Mouse (Mus musculus) lung, postnatal 14 days (tissue): ENCODE measurements around the gene Fam169b.
A peak's percentile ranks its signal among the peaks of the same experiment; 100 is the strongest.
"Not testable (repeated sequence)": the region's sequence is repeated elsewhere in the genome, so short reads cannot be mapped to it uniquely, and the experiment has no call there.

Source experiments
- DNase-seq: peaks from one replicate; pipeline ENCODE4 v3.0.0; 2021

Gene Fam169b

DNA sequence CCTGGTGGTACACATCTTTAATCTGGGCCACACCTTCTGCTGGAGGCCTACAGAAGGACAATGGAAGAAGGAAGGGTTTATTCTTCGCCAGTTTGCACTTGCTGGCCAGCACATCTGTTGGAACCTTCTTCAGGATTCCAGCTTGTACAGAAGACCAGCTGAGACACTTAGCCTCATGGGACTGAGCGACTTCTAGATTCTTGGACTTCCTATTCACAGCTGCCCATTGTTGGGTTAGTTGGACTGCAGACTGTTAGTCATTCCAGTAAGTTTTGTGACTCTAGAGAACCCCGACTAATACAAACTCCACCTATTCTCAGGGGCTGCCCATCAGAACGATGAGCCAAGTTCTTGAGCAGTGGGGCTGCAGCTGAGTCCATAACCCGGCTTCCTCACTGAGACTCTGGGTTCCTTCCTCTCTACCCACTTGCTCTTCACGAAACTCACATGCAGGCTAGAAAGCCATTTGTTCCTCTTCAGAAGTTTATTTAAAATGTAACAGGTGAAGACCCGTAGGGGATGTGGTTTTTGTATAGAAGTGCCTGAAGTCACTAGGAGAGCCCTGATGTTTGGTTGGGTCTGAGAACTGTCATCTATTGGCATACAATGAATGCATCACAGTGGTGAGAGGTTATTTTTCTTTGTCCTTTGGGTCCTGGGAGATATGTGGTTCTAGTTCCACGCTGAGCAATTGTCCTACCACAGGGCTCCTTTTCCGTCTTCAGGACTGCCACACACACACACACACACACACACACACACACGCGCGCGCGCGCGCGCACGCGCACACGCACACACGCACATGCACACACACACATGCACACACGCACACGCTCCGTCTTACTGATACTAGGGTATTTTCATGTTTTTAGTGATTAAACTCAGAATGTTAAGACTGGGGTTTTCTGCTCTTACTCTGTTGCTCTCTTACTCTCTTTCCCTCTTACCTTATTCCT lies 13.2 kb downstream of the Fam169b start:
- no peak for DNase-seq

DNA sequence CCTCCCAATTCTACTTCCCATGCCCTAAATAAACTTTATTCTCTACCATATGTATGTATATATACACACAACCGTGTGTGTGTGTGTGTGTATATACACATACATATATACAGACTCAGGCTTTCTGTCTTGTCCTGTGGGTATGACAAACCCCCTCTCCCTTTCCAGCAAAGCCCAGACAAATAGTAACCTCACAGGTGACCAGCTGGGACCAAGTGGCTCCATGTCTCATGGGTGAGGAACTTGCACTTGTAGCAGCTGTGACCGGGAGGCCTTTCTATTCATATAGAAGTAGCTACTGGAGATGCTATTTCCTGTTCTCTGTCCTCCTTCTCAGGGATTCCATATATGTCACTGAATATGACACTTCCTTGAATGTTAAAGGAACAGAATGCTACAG lies 13.9 kb downstream of the Fam169b start:
- no peak for DNase-seq

DNA sequence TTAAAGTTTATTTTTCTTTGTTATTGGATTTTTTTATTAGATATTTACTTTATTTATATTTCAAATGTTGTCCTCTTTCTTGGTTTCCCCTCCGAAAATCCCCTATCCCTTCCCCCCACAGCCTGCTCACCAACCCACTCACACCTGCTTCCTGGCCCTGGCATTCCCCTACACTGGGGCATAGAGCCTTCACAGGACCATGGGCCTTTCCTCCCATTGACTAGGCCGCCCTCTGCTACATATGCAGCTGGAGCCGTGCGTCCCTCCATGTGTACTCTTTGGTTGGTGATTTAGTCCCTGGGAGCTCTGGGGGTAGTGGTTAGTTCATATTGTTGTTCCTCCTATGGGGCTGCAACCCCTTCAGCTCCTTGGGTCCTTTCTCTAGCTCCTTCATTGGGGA lies 14.4 kb downstream of the Fam169b start:
- DNase-seq: not testable (repeated sequence)

DNA sequence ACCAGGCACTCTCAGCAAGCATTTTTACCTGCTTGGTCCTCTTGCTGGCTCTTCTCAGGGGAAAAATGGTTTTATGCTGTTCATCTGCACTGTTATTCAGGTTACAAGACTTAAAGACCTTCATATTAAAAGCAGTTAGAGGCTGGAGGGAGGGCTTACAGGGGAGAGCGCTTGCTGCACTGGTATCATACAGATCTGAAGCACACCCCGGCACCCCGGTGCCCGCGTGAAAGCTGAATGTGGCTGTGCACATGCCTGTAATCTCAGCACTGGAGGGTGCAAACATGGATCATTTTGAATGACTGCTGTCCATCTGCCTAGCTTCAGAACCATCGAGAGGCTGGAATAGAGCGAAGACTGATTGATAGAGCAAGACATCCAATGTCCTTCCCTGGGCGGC lies 15.4 kb downstream of the Fam169b start:
- no peak for DNase-seq

DNA sequence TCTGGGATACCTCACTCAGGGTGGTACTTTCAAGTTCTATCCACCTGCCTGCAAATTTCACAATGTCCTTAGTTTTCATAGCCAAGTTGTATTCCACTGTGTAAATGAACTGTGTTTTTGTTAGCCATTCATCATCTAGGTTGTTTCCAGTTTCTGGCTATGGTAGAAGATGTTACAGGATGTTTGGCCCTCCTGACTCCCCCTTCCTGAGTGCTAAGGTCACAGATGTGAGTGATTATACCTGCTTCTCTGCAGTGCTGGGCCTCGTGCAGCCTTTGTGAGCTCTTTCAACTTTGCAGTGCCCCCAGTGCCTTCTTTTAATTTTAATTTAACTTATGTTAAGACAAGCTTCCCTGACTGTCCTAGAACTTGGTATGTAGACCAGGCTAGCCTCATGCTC lies 18.0 kb downstream of the Fam169b start:
- DNase-seq: no peak

DNA sequence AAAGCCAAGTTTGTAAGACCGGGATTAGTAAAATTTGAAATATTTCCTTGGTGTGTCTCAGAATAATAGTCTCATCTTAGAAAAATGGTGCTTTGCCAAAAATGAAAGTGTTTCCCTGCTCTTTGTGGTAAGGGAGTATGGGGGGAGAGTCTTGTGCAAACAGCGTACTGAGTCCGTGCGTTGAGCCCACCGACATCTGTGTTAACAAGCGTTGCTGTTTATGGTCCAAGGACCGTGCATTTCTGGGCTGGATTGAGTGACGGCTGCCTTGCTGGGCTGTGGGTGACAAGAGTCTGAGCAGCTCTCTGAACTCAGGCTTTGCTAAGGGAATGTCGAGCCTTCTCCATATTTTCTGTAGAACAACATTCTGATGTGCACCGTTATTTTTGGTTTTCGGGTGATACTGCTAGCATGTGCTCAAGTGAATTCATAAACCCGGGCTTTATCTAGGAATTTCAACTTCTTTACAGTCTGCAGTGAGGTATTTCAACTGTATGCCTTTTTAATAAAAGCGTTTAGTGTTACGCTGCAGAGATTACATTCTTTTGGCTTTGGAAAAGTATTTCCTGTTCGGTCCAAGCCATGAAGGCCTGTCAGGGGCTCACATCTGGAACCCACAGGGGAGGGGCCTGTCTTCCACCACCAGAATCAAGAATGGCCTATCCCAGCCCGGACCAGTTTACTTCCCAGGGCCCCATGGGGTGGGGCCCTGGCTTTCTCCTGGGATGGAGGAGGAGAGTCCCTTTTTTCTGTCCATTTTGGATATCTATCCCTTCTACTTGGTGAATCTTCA lies 20.6 kb downstream of the Fam169b start:
- DNase-seq: no peak

DNA sequence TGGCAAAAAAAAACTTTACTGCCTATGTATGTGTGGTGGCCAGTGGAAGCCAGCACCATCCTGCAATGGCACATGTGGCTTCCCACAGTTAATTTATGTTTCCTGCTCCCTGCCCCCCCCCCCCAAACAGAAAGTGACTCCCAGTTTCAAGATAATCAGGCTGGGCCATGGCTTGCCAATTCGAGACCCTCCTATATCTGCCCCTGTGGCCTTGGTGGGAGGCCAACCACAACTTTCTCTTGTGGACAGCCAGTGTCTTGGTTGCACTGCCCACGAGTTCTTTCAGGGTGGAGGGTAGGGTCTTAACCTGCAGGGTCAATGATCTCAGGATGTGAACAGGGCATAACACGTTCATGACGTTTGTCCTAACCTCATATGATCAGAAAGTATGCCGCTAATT lies 22.8 kb downstream of the Fam169b start:
- DNase-seq: no peak

DNA sequence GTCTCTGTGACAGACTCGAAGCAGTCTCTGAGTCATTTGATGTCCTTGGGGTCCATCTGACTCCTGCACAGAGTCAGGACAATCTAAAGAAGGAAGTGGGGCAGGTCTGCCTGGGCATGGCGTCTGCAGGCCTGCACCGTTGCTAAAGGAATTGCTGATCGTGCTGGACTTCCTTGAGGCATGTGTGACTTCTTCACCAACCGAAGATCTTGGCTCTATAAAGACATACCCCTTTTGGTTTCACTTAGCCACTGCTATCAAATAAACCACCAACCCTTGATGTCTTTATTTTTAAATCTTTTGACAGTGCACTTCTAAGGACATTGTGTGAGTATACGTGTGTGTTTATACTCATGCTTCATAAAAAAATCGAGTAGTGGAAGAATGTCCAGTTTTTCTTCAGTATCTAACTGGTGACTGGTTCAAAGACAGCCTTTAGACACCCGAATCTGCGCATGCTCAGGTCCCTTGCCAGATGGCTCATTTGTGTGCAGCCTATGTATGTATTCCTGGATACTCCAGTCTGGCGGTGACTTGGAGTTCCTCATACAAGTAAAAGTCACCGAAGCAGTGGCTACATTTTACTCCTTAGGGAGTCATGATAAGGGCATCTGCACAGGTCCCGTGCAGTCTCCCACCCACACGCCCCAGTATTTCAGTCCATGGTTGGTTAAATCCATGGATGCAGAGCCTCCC lies 24.9 kb downstream of the Fam169b start:
- no peak for DNase-seq

DNA sequence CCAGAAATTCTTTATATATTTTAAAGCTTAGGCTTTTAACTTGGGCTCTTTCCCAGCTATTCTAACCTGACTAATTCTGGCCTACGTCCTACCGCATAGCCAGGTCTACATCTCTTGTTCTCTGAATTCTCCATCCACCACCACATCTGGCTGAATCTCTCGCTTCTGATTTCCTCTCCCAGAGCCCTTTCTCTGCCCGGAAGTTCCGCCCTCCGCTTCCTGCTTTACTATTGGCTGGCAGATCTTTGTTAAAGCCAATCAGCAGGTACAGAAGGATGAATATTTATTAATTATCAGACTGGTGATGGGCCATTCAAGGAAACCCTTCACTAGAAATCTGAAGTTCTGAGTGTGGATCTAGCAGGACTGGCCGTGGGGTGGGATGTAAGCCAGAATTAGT lies 27.5 kb downstream of the Fam169b start:
- no peak for DNase-seq

DNA sequence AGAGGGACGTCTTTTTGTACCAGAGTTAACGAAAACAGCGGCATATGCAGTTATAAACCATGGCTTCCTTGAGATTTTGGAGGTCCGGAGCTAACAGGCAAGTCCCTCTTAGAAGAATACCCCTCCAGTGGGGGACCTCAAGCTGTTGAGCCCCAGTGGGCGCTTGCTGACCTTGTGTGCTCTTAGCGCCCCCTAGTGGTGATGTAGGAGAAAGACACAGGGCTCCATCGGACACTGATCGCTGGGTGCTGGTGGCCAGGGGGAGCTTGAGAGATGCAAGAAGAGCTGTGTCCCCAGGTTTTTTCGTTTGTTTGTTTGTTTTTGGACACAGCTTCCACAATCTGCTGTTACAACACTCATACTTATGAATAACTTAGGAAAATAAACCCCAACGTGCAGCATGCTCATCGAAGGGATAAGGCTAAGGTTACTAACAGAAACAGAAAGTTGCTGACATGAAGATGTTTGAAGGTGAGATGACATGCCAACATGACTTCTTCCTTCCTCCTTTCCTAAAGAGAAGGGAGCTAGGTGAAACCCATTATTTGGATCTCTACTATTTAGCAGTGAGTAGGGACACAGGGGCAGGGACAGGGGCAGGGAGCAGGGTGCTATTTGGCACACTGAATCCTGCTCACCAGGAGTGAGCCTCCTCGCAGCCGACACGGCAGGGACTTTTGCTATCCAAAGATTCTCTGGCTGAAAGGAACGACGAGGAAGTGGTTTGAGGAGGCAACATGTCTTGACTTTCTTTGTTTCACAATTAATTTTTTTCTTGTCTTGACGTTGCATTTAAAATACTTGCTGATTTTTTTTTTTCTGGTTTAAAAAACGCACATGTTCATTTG lies 29.2 kb downstream of the Fam169b start:
- peak; percentile 76 for DNase-seq

DNA sequence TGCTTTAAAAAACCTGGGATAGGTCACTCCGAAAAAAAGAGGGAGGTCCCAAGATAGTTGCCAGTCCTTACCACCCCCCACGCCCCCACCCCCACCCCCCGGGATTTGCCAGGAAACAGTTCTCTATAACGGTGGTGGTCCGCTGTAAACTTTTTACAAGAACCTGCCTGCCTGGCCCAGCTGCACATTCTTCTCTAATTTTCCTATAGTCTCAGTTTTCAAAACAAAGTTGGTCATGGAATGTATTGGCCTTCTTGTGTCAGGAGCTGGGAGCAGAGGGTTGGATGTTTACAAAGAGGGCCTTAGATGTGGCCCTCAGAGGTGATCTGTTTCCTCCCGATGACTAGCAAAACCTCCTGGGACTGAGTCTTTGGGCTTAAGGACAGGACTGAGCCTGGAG lies 30.0 kb downstream of the Fam169b start:
- DNase-seq: no peak

DNA sequence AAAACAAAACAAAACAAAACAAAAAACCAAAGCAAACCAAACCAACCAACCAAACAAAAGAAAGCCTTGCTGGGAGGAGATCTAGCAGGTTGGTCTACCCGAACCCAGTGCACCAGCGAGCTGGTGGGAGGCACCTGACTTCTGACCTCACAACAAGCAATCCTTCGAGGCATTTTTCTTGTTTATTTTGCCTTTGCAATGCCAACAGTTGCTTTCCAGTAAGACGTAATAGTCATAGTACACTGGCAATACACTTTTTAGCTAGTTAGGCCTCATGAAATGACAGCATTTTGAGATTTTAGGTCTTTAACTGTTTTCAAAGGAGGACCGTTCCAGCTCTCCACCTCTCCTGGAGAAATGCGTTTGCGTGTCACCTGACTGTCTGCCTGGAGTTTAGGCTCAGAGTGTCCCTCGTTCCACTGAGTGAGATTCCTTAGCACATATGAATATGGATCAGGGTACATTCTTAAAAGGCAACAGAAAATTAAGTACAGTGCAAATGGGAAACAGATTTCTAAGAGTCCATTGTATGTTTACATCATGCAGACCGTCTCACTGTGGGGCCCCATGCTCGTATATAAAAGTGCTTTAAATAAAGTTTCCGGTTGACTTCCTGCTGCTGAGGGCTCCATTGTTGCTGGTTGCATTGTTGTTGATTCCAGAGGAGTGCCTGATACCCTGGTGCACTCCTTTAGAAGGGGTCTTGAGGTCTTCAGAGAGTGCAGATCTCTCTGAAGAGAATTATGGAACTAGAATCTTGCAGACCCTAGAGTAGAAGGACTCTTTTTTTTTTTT lies 32.3 kb downstream of the Fam169b start:
- no peak for DNase-seq

DNA sequence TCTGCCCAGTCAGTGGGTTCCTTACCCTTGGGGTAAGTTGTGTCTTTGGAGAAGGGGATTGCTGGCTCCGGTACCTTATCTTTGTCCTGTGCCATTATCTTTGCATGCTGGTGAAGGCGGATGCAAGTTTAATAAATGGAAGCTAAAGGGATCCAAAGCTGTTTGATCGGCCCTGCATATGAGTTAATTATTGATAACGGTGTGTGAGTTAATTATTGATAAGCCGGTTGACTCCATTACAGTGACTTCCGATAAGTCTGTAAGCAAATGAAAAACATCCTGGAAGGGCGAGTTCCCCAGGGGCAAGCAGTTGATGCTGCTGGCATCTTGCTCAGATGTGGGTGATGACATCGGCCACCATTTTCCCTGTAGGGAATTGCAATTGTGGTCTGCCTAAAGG lies 33.1 kb downstream of the Fam169b start:
- DNase-seq: no peak

DNA sequence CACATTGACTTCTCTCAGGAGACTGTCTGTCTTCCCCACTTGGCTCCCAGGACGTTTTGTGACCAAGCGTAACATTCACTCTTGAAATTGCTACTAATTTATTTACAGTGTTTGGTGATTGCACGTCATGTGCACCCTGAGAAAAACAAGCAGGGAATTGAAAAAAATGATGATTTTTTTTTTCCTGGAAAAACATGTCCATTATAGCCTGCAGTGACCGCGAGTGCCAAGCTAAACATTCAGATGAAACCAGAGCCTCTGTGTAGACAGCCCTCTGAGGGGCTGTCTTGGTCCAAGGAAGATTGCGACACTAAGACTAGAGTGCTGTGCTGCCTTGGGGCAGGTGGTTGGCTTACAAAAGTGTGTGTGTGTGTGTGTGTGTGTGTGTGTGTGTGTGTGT lies 37.8 kb downstream of the Fam169b start:
- peak; percentile 20 for DNase-seq

DNA sequence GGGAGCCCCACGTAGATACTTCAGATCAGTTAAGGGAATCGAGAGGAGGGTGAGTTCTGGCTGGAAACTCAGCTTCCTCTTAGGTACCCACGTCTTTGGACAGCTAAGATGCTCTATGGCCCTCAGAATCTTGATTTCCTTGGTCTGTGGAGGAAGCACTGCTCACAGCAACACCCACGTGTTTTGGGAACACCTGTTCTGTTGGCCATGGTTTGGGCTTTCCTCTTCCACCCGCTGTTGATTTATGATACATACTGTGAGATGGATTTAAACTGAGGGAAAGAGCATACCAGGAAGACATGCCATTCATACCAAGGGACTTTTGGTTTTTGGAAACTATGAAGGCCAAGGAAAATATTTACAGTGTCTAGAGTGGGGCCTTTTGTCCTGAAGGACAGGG lies 38.8 kb downstream of the Fam169b start:
- DNase-seq: no peak

DNA sequence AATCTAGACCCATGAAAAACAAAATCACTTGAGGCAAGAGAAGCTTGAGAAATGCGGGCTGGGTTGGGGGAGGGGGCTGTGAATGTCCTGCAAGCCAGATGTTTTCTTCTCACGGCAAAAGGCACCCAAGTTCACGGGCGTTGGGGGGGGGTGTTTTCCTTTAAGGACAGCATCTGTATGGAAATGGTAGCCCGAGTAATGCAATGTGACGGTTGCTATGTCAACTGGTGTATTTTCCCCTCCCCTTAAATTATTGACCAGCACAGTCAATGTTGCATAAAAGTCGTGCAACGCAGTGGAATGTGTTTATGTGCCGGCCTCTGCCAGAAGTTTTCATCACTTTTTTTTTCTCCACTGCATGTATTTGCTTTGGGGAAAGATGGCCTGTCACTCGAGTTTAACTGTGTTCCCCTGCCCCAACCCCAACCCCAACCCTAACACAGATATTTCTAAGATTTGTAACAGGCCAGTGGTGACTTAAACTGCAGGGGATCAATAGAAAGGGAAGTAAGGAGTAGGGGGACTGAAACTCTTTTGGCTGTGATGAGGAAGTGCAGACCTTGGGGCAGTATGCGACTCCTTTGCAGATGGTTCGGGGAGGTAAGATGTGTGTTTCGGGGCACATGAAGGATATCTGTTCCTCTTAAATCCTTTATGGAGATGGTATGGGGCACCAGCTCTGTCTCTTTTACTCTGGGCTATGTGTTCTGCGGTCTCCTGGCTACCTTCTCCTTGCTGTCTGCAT lies 39.6 kb downstream of the Fam169b start:
- DNase-seq: no peak

DNA sequence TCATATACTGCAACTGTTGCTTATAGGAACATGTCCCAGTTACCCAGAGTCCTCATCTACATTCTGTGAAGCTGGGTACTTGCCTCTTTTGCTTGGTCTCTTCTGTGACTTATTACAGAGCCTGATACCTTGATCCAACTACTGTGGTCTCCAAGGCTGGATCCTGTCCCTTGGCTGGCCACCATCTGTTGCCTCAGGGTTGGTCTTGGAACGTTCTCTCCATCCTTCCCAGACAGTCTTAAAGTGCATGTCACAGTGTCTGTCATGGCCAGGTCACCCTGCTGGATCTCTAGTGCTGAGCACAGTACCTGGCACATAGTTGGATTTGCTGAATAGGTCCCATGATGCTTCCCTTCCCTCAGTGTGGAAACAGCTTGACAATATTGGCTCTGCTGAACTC lies 40.6 kb downstream of the Fam169b start:
- DNase-seq: no peak

DNA sequence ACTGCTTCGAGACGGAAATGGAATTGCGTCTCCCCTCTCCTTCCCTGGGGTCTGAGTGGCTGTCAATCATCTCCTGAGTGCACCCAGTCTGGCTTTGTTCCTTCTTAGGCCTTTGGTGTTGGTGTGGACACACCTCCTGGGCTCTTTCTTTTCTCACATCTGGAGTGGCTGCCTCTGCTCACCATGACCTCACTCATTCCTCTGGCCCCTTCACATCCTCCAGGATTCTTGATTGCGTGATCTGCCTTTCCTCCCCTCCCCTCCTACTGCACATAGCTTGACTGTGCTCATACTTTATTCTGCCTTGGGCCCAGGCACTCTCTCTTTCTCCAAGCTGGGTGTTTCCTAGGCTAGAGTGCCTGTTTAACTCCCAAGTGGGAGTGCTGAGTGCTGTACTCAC lies 41.4 kb downstream of the Fam169b start:
- no peak for DNase-seq

DNA sequence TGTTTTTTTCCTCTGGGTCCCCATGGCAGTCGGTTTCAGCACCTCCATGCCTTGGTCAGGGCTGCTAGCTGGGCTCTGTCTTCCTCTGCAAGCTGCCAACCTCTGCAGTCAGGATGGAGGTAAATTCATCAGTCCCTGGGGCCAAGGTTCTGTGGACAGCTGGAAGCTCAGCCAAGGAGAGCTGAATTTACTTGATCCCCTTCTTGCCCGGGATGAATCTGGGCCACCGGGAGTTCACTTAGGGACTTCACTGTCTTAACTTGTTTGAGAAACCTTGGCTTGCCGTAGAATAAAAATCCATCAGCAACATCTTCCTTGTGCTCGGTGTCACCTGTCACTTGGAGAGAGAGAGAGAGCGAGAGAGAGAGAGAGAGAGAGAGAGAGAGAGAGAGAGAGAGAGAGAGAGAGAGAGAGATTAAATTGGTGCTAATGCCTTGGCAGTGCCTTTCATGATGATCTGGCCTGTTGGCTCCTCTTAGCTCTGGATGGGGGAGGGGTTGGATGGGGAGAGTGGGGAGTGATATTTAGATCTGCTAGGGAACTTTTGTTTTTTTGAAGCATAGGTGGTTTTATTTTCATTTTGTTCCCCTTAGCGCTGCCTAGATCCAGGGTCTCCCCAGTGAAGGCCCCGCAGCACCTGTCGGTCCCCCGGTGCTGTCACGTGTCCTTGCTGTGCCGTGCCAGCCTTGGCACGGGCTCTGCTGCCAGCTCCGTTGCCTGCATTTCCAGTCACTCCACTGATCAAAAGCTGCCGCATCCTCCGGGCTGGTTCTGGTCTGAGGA lies 44.6 kb downstream of the Fam169b start:
- DNase-seq: no peak

DNA sequence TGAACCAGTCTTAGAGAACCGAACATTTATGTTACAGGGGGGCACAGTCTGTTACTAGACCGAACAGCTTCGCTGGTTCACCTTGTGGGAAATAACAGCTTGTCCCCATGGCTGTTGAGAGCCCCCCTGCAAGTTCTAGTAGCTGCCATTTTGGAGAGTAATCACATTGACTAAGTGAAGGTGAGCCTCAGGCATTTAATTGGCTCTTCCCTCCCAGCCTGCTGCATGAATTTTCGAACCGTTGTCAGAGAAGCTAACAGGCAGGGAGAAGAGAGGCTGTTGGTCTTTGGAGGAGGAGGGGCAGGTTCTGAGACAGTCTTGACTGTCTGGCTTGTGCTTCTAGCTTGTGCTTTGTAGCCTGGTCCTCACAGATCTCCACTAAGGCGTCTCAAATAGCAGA lies 45.3 kb downstream of the Fam169b start:
- no peak for DNase-seq
